Mouse (Mus musculus): Measurements from ENCODE around the gene Cdkal1. TPM values are rescaled to one million over a fixed set of nuclear protein-coding genes. Genes with fewer than 3 reads are reported as not detected.

The Cdkal1 gene
- polyA plus RNA-seq, 1 experiment from 2014 or later, result 35.4 TPM

- H3K9ac ChIP-seq, result no peak overlapping the region
- ATAC-seq (ENCODE audit: insufficient read depth), result no peak
- no peaks in the 10 kb centered on the region for H3K9me3 ChIP-seq (ENCODE audit: low read depth, low read length)
- DNase-seq, result no peak
- H3K36me3 ChIP-seq (ENCODE audit: insufficient read depth), result no peaks in the 10 kb centered on the region
- H3K4me3 ChIP-seq (ENCODE audit: low read depth, low read length), result no peak overlapping the region
- no peaks in the 10 kb centered on the region for H3K27me3 ChIP-seq (ENCODE audit: insufficient read depth, low read length)
- H3K27ac ChIP-seq (ENCODE audit: low read depth), result no peak overlapping the region
- TF ChIP-seq CTCF (IDR thresholded peaks at IDR 0.05; ENCODE audit: low read depth), result no peak
- WGBS, result 81% methylated on average over 4 of the region's 4 CpGs
- H3K4me1 ChIP-seq (ENCODE audit: insufficient read depth), result no peaks in the 10 kb centered on the region
- H3K4me2 ChIP-seq, result no peak overlapping the region
Observed at GRCm38 (mm10) chr13:29395694-29396093, 459.8 kb downstream of the Cdkal1 start.

- Histone ChIP-seq H3K4me1 (ENCODE audit: insufficient read depth) (no peaks in the 10 kb centered on the region), H3K4me3 (ENCODE audit: low read depth, low read length) (no peak overlapping the region), H3K9me3 (ENCODE audit: low read depth, low read length) (no peaks in the 10 kb centered on the region), H3K4me2 (no peak overlapping the region), H3K9ac (no peak overlapping the region), H3K36me3 (ENCODE audit: insufficient read depth) (no peaks in the 10 kb centered on the region), H3K27ac (ENCODE audit: low read depth) (no peak overlapping the region), H3K27me3 (ENCODE audit: insufficient read depth, low read length) (no peaks in the 10 kb centered on the region)
- ATAC-seq (ENCODE audit: insufficient read depth), result no peak
- no peak for DNase-seq
- TF ChIP-seq CTCF (IDR thresholded peaks at IDR 0.05; ENCODE audit: low read depth), result no peak
- WGBS, result 64% methylated on average over 5 of the region's 5 CpGs
Observed at GRCm38 (mm10) chr13:29390025-29390424, 465.4 kb downstream of the Cdkal1 start.

GRCm38 (mm10) chr13:29388918-29389317 lies 466.6 kb downstream of the Cdkal1 start:
- Histone ChIP-seq H3K4me3 (ENCODE audit: low read depth, low read length) (no peak overlapping the region), H3K36me3 (ENCODE audit: insufficient read depth) (no peaks in the 10 kb centered on the region), H3K9ac (no peak overlapping the region), H3K9me3 (ENCODE audit: low read depth, low read length) (no peaks in the 10 kb centered on the region), H3K4me2 (no peak overlapping the region), H3K4me1 (ENCODE audit: insufficient read depth) (no peaks in the 10 kb centered on the region), H3K27ac (ENCODE audit: low read depth) (no peak overlapping the region), H3K27me3 (ENCODE audit: insufficient read depth, low read length) (no peaks in the 10 kb centered on the region)
- no peak for DNase-seq
- TF ChIP-seq CTCF (IDR thresholded peaks at IDR 0.05; ENCODE audit: low read depth), result no peak
- 71% methylated on average over 3 of the region's 3 CpGs for WGBS
- ATAC-seq (ENCODE audit: insufficient read depth), result no peak

GRCm38 (mm10) chr13:29377572-29377971 lies 477.9 kb downstream of the Cdkal1 start:
- H3K4me3 ChIP-seq (ENCODE audit: low read depth, low read length), result no peak overlapping the region
- H3K4me2 ChIP-seq, result no peak overlapping the region
- H3K4me1 ChIP-seq (ENCODE audit: insufficient read depth), result no peaks in the 10 kb centered on the region
- no peak overlapping the region for H3K27ac ChIP-seq (ENCODE audit: low read depth)
- no peaks in the 10 kb centered on the region for H3K9me3 ChIP-seq (ENCODE audit: low read depth, low read length)
- H3K9ac ChIP-seq, result no peak overlapping the region
- WGBS, result 79% methylated on average over 2 of the region's 2 CpGs
- no peaks in the 10 kb centered on the region for H3K36me3 ChIP-seq (ENCODE audit: insufficient read depth)
- no peak for TF ChIP-seq CTCF (IDR thresholded peaks at IDR 0.05; ENCODE audit: low read depth)
- H3K27me3 ChIP-seq (ENCODE audit: insufficient read depth, low read length), result no peaks in the 10 kb centered on the region
- no peak for ATAC-seq (ENCODE audit: insufficient read depth)
- DNase-seq, result no peak

- 0 out of 2 replicates have a peak overlapping the region, but pooled peaks have one; percentile 27 for H3K27ac ChIP-seq (ENCODE audit: low read depth)
- TF ChIP-seq CTCF (IDR thresholded peaks at IDR 0.05; ENCODE audit: low read depth), result no peak
- H3K4me2 ChIP-seq, result no peak overlapping the region
- no peaks in the 10 kb centered on the region for H3K36me3 ChIP-seq (ENCODE audit: insufficient read depth)
- no peak overlapping the region for H3K9ac ChIP-seq
- no peaks in the 10 kb centered on the region for H3K4me1 ChIP-seq (ENCODE audit: insufficient read depth)
- ATAC-seq (ENCODE audit: insufficient read depth) (no peak), DNase-seq (peak; percentile 50)
- WGBS, result 36% methylated on average over 3 of the region's 3 CpGs
- no peaks in the 10 kb centered on the region for H3K27me3 ChIP-seq (ENCODE audit: insufficient read depth, low read length)
- H3K4me3 ChIP-seq (ENCODE audit: low read depth, low read length), result no peak overlapping the region
- no peaks in the 10 kb centered on the region for H3K9me3 ChIP-seq (ENCODE audit: low read depth, low read length)
Observed at GRCm38 (mm10) chr13:29371916-29372315, 483.6 kb downstream of the Cdkal1 start.

- 57% methylated on average over 4 of the region's 4 CpGs for WGBS
- DNase-seq (no peak), ATAC-seq (ENCODE audit: insufficient read depth) (no peak)
- Histone ChIP-seq H3K9me3 (ENCODE audit: low read depth, low read length) (no peaks in the 10 kb centered on the region), H3K36me3 (ENCODE audit: insufficient read depth) (no peaks in the 10 kb centered on the region), H3K4me3 (ENCODE audit: low read depth, low read length) (no peak overlapping the region), H3K27me3 (ENCODE audit: insufficient read depth, low read length) (no peaks in the 10 kb centered on the region), H3K27ac (ENCODE audit: low read depth) (no peak overlapping the region), H3K9ac (no peak overlapping the region), H3K4me1 (ENCODE audit: insufficient read depth) (no peaks in the 10 kb centered on the region), H3K4me2 (no peak overlapping the region)
- TF ChIP-seq CTCF (IDR thresholded peaks at IDR 0.05; ENCODE audit: low read depth), result no peak
Observed at GRCm38 (mm10) chr13:29371466-29371771, 484.1 kb downstream of the Cdkal1 start.

GRCm38 (mm10) chr13:29370731-29371465 lies 484.6 kb downstream of the Cdkal1 start:
- DNase-seq (no peak), ATAC-seq (ENCODE audit: insufficient read depth) (no peak)
- no peak for TF ChIP-seq CTCF (IDR thresholded peaks at IDR 0.05; ENCODE audit: low read depth)
- H3K4me3 ChIP-seq (ENCODE audit: low read depth, low read length), result no peak overlapping the region
- H3K9ac ChIP-seq, result no peak overlapping the region
- 24% methylated on average over 5 of the region's 5 CpGs for WGBS
- no peaks in the 10 kb centered on the region for H3K27me3 ChIP-seq (ENCODE audit: insufficient read depth, low read length)
- H3K4me2 ChIP-seq, result no peak overlapping the region
- H3K4me1 ChIP-seq (ENCODE audit: insufficient read depth), result no peaks in the 10 kb centered on the region
- H3K36me3 ChIP-seq (ENCODE audit: insufficient read depth), result no peaks in the 10 kb centered on the region
- H3K9me3 ChIP-seq (ENCODE audit: low read depth, low read length), result no peaks in the 10 kb centered on the region
- no peak overlapping the region for H3K27ac ChIP-seq (ENCODE audit: low read depth)

Measured in lung, embryonic 14.5 days (tissue).